In genomic region chr9:28012664-28013063, GRCm38 (mm10) we compare ENCODE assay signal across 28 mouse cellular contexts.
DNase-seq lines count a peak whose midpoint lies in the region; ATAC-seq and TF ChIP-seq lines count a peak whose summit lies in the region.
"Had no signal": no experiment of that assay in that cellular context is flagged by ENCODE, and none has a peak within 500 bp of the region (broad histone marks: within the 10 kb centered on the region; RNA-seq: fewer than 3 reads in every experiment).

No protein-coding gene starts in this region.

- no peaks in the 10 kb centered on the region for H3K27me3 ChIP-seq in stomach, embryonic 16.5 days (ENCODE audit: control insufficient read depth, insufficient read depth, low read length)
- H3K27me3 ChIP-seq: embryonic facial prominence, embryonic 12.5 days; heart, embryonic 12.5 days; midbrain, embryonic 13.5 days; neural tube, embryonic 13.5 days had no signal

- WGBS in stomach, embryonic 16.5 days = 55% methylated on average over 7 of the region's 7 CpGs

- peak in 1 of 2 experiments; percentile 26 for DNase-seq in layer of hippocampus, adult 2 months (ENCODE audit: low spot score in 2 of 2)
- DNase-seq in layer of hippocampus, postnatal 25 days (ENCODE audit: extremely low spot score in 1 of 2, low spot score in 1 of 2) = no peak
- DNase-seq in left cerebral cortex, postnatal 36 days (ENCODE audit: low spot score in 2 of 2) = peak; percentile 20 to 26
- DNase-seq in left cerebral cortex, adult 11 months (ENCODE audit: low spot score) = no peak
- DNase-seq in brain, embryonic 14.5 days (ENCODE audit: low read depth) = peak; percentile 44
- DNase-seq: adrenal gland, adult 2 months; adrenal gland, postnatal 36 days; B cell, adult 2 months; cerebellum, adult 9-10 months; cerebellum, postnatal 36 days; embryo, embryonic 11 days; gastrocnemius, postnatal 25 days; heart, adult 18-20 months; heart, postnatal 4 days; kidney, adult 9 months; kidney, postnatal 10 days; liver; lung, adult 2 months; lung, postnatal 10 days had no signal

- intact Hi-C loops in left cerebral cortex, postnatal 36 days (cut with DNase I) = no loop called here

- H3K9me3 ChIP-seq in stomach, embryonic 16.5 days (replicated peaks; ENCODE audit: control insufficient read depth, low read length) = no peaks in the 10 kb centered on the region
- H3K9me3 ChIP-seq: embryonic facial prominence, embryonic 12.5 days; heart, embryonic 12.5 days; midbrain, embryonic 13.5 days; neural tube, embryonic 13.5 days had no signal

- no peak overlapping the region for H3K4me3 ChIP-seq in layer of hippocampus, adult 2 months
- H3K4me3 ChIP-seq in stomach, embryonic 16.5 days (replicated peaks; ENCODE audit: low read length) = no peak overlapping the region
- H3K4me3 ChIP-seq: embryonic facial prominence, embryonic 12.5 days; heart, embryonic 12.5 days; midbrain, embryonic 13.5 days; neural tube, embryonic 13.5 days had no signal

- no peak for TF ChIP-seq CTCF in layer of hippocampus, adult 2 months (conservative IDR thresholded peaks at IDR 0.05)
- no peak for TF ChIP-seq CTCF in brain, embryonic 14.5 days (IDR thresholded peaks at IDR 0.05; ENCODE audit: borderline replicate concordance, extremely low read depth, insufficient read depth, insufficient read length)

- peak overlapping the region; percentile 80 for H3K27ac ChIP-seq in layer of hippocampus, adult 2 months
- H3K27ac ChIP-seq in stomach, embryonic 16.5 days (ENCODE audit: low read length) = peak overlapping the region; percentile 44; the same call in 1 of the 2 replicates
- H3K27ac ChIP-seq: embryonic facial prominence, embryonic 12.5 days; hindbrain, embryonic 14.5 days; liver, embryonic 14.5 days; macrophage; midbrain, embryonic 13.5 days; neural tube, embryonic 13.5 days had no signal

- ATAC-seq in stomach, embryonic 16.5 days (ENCODE audit: insufficient read depth, low FRiP score) = no peak
- ATAC-seq: intestine, postnatal 0 days; midbrain, embryonic 13.5 days had no signal

- no peak for TF ChIP-seq POLR2A in brain, embryonic 14.5 days (IDR thresholded peaks at IDR 0.05; ENCODE audit: borderline replicate concordance, extremely low read depth, insufficient read depth, insufficient read length, poor library complexity, severe bottlenecking)

- no peaks in the 10 kb centered on the region for H3K4me1 ChIP-seq in stomach, embryonic 16.5 days (ENCODE audit: control insufficient read depth, insufficient read depth, low read length)
- H3K4me1 ChIP-seq: embryonic facial prominence, embryonic 12.5 days; heart, embryonic 12.5 days had no signal

- H3K9ac ChIP-seq in stomach, embryonic 16.5 days (ENCODE audit: low read length) = no peak overlapping the region
- H3K9ac ChIP-seq: embryonic facial prominence, embryonic 12.5 days; heart, embryonic 12.5 days; hindbrain, embryonic 14.5 days; liver, embryonic 14.5 days; midbrain, embryonic 13.5 days; neural tube, embryonic 13.5 days had no signal

- H3K4me2 ChIP-seq in stomach, embryonic 16.5 days (ENCODE audit: low read depth, low read length) = no peak overlapping the region
- H3K4me2 ChIP-seq: embryonic facial prominence, embryonic 12.5 days; heart, embryonic 12.5 days; hindbrain, embryonic 14.5 days; midbrain, embryonic 13.5 days; neural tube, embryonic 13.5 days had no signal

- H3K36me3 ChIP-seq in stomach, embryonic 16.5 days (ENCODE audit: control insufficient read depth, insufficient read depth, low read length) = no peaks in the 10 kb centered on the region
- H3K36me3 ChIP-seq: embryonic facial prominence, embryonic 12.5 days; heart, embryonic 12.5 days; midbrain, embryonic 13.5 days; neural tube, embryonic 13.5 days had no signal

Comparison
In these comparisons a context has a peak if more than half of its experiments do, and no peak if none do; other contexts are left out.
1. DNase-seq: peak in left cerebral cortex, postnatal 36 days (2 of 2) and brain, embryonic 14.5 days (single experiment); none in layer of hippocampus, postnatal 25 days (0 of 2) and left cerebral cortex, adult 11 months (single experiment).